Comparison of ENCODE assay signal across 8 mouse cellular contexts in the genomic region with DNA sequence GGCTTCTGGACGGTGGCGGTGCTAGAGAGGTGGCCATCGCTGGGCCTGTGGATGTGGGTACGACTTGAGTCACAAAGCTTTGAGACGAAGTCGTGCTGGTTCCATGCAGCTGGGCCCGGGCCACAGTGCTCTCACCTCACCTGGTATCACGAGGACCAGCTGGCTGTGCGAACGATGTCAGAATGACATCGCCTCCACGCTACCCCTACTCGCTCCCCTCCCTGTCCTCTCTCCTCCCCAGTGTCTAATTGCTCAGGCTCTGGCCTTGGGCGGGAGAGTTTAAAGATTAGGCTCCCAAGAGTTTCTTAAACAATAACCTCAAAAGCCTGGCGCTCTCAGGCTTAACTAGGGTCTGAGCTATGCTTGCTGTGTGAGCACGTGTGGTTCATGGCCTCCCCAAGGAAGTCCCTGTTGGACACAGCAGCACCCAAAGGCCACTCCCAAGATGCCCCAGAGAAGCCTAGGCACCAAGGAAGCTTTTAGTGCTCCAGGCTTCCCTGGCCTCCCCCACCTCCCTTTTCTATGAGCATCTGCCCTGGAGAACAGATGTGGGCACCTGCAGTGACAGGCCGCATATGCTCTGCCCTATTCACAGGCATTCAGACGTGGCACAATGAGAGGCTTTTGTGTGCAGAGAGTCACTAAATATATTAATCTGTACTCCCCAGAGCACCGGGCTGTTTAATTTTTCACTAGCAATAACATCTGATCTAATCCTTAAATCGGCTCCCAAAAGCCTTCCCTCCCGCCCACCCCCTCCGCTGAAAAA. TPM values are rescaled to one million over a fixed set of nuclear protein-coding genes. Genes with fewer than 3 reads are reported as not detected.
A peak's percentile ranks its signal among the peaks of the same experiment; 100 is the strongest.
DNase-seq lines count a peak whose midpoint lies in the region; ATAC-seq and TF ChIP-seq lines count a peak whose summit lies in the region.

No protein-coding gene starts in this region.

- H3K36me3 ChIP-seq in heart, embryonic 16.5 days (ENCODE audit: control insufficient read depth, insufficient read depth) = no peaks in the 10 kb centered on the region
- no peaks in the 10 kb centered on the region for H3K36me3 ChIP-seq in hindbrain, postnatal 0 days (ENCODE audit: insufficient read depth, low read length)
- H3K36me3 ChIP-seq in midbrain, embryonic 16.5 days (ENCODE audit: control insufficient read depth, insufficient read depth, low read length) = no peaks in the 10 kb centered on the region

- intact Hi-C loops in left cerebral cortex, postnatal 25 days (cut with DNase I) = no loop called here

- peak overlapping the region; percentile 71 for H3K4me2 ChIP-seq in heart, embryonic 16.5 days (ENCODE audit: low read depth, low read length)
- peak overlapping the region; percentile 94 for H3K4me2 ChIP-seq in hindbrain, postnatal 0 days (ENCODE audit: low read depth, low read length)
- peak overlapping the region; percentile 90 for H3K4me2 ChIP-seq in midbrain, embryonic 16.5 days (ENCODE audit: low read length)

- H3K4me3 ChIP-seq in heart, embryonic 16.5 days (ENCODE audit: low read length) = peak overlapping the region; percentile 49
- H3K4me3 ChIP-seq in hindbrain, postnatal 0 days (ENCODE audit: low read length) = peak overlapping the region; percentile 44
- H3K4me3 ChIP-seq in midbrain, embryonic 16.5 days (ENCODE audit: low read depth, low read length) = peak overlapping the region; percentile 47

- H3K4me1 ChIP-seq in heart, embryonic 16.5 days (ENCODE audit: control insufficient read depth, insufficient read depth, low read length) = peaks cover 19% of the 10 kb centered on the region
- peaks cover 15% of the 10 kb centered on the region for H3K4me1 ChIP-seq in hindbrain, postnatal 0 days (ENCODE audit: insufficient read depth, low read length)
- H3K4me1 ChIP-seq in midbrain, embryonic 16.5 days (ENCODE audit: control insufficient read depth, insufficient read depth, low read length) = peaks cover 28% of the 10 kb centered on the region

- H3K9ac ChIP-seq in heart, embryonic 16.5 days (ENCODE audit: low read length) = no peak overlapping the region; the same call in 1 of the 2 replicates
- peak overlapping the region; percentile 31 for H3K9ac ChIP-seq in hindbrain, postnatal 0 days (replicated peaks; ENCODE audit: low read length)
- H3K9ac ChIP-seq in midbrain, embryonic 16.5 days (ENCODE audit: low read depth, low read length) = peak overlapping the region; percentile 56

- ATAC-seq in heart, embryonic 16.5 days (replicated peaks; ENCODE audit: extremely low read depth, insufficient read depth, low FRiP score) = no peak
- ATAC-seq in hindbrain, postnatal 0 days = no peak; the same call in 1 of the 2 replicates
- peak; percentile 15; the same call in 1 of the 2 replicates for ATAC-seq in midbrain, embryonic 16.5 days

- TF ChIP-seq CTCF in hindbrain, postnatal 0 days (IDR thresholded peaks at IDR 0.05; ENCODE audit: low read depth) = no peak

- DNase-seq in heart, adult 8-10 months (ENCODE audit: low spot score) = no peak
- peak; percentile 56 for DNase-seq in embryo, embryonic 10 days (ENCODE audit: low spot score)
- no peak for DNase-seq in hindbrain, postnatal 0 days (ENCODE audit: low spot score)
- no peak for DNase-seq in layer of hippocampus, adult 9-10 months (ENCODE audit: low spot score)
- no peak for DNase-seq in frontal cortex, adult 2 months (ENCODE audit: extremely low spot score in 1 of 2, low spot score in 1 of 2)
- no peak for DNase-seq in left cerebral cortex, postnatal 25 days (ENCODE audit: low spot score in 2 of 2)

- H3K27ac ChIP-seq in heart, embryonic 16.5 days (ENCODE audit: low read length) = no peak overlapping the region
- no peak overlapping the region for H3K27ac ChIP-seq in hindbrain, postnatal 0 days
- no peak overlapping the region for H3K27ac ChIP-seq in midbrain, embryonic 16.5 days (ENCODE audit: low read length)

- H3K9me3 ChIP-seq in heart, embryonic 16.5 days (replicated peaks; ENCODE audit: control insufficient read depth, low read length) = no peaks in the 10 kb centered on the region
- no peaks in the 10 kb centered on the region for H3K9me3 ChIP-seq in hindbrain, postnatal 0 days (ENCODE audit: low read length)
- H3K9me3 ChIP-seq in midbrain, embryonic 16.5 days (replicated peaks; ENCODE audit: control insufficient read depth, low read length, poor library complexity, severe bottlenecking) = no peaks in the 10 kb centered on the region

- H3K27me3 ChIP-seq in heart, embryonic 16.5 days (ENCODE audit: control insufficient read depth, insufficient read depth, low read length) = peaks cover 67% of the 10 kb centered on the region
- no peaks in the 10 kb centered on the region for H3K27me3 ChIP-seq in hindbrain, postnatal 0 days (ENCODE audit: insufficient read depth, low read length)
- 0 out of 2 replicates have a peak, but pooled peaks cover 2% of the 10 kb centered on the region for H3K27me3 ChIP-seq in midbrain, embryonic 16.5 days (ENCODE audit: control insufficient read depth, insufficient read depth, low read depth, low read length)

- WGBS in heart, embryonic 16.5 days = 19% methylated on average over 22 of the region's 22 CpGs
- WGBS in hindbrain, postnatal 0 days = 6% methylated on average over 22 of the region's 22 CpGs
- WGBS in midbrain, embryonic 16.5 days = 4% methylated on average over 22 of the region's 22 CpGs

RNA-seq across cellular contexts. Expression of gene Dll1, which starts 4.6 kb away (rescaled TPM):
- polyA plus RNA-seq in heart, embryonic 16.5 days (2015; fragmentation: Nextera tagmentation; extraction: Ambion mirVana) = 4.3 and 5.6 TPM in 2 replicates
- total RNA-seq in heart, adult 8-10 months (2022) = 1 to 10 TPM; 3.7 to 7.3 (median 5.7) TPM
- 34.3 and 44.2 TPM in 2 replicates for total RNA-seq in hindbrain, postnatal 0 days (2014; rRNA removed)
- 10.1 and 10.9 TPM in 2 replicates for polyA plus RNA-seq in hindbrain, postnatal 0 days (2015; fragmentation: Nextera tagmentation; extraction: Ambion mirVana)
- 17.8 and 18.5 TPM in 2 replicates for polyA plus RNA-seq in midbrain, embryonic 16.5 days (2015; fragmentation: Nextera tagmentation; extraction: Ambion mirVana)
- polyA plus RNA-seq in frontal cortex, adult 2 months (2012; rRNA removed) = 13.9 and 14.7 TPM in 2 replicates
- total RNA-seq in left cerebral cortex, postnatal 25 days (2021) = 1 to 10 TPM; 7.2 to 7.7 TPM

RNA-seq across cellular contexts. Expression of gene Fam120b, which starts 14.7 kb away (rescaled TPM):
- 16.6 and 18.1 TPM in 2 replicates for polyA plus RNA-seq in heart, embryonic 16.5 days (2015; fragmentation: Nextera tagmentation; extraction: Ambion mirVana)
- total RNA-seq in heart, adult 8-10 months (2022) = 10 to 100 TPM; 11.2 to 14.7 (median 14.2) TPM
- total RNA-seq in hindbrain, postnatal 0 days (2014; rRNA removed) = 36.8 and 40.8 TPM in 2 replicates
- polyA plus RNA-seq in hindbrain, postnatal 0 days (2015; fragmentation: Nextera tagmentation; extraction: Ambion mirVana) = 29.4 and 31.7 TPM in 2 replicates
- 50.0 and 54.3 TPM in 2 replicates for polyA plus RNA-seq in midbrain, embryonic 16.5 days (2015; fragmentation: Nextera tagmentation; extraction: Ambion mirVana)
- polyA plus RNA-seq in frontal cortex, adult 2 months (2012; rRNA removed) = 31.3 and 31.4 TPM in 2 replicates
- total RNA-seq in left cerebral cortex, postnatal 25 days (2021) = 10 to 100 TPM; 39.3 to 42.8 TPM
